Mouse (Mus musculus) bone marrow macrophage, adult 2 months (primary cell): ENCODE results near the gene Tent2.

Source experiments
- CTCF ChIP-seq: IDR thresholded peaks from 2 replicates; pipeline ENCODE4 v1.5.1; 2012; ENCODE audit warnings: low read depth, mild to moderate bottlenecking, low read length, moderate library complexity
- POLR2A ChIP-seq: IDR thresholded peaks from 2 replicates; pipeline ENCODE4 v1.6.1; 2012; ENCODE audit warnings: mild to moderate bottlenecking, low read depth, low read length, borderline replicate concordance

DNA sequence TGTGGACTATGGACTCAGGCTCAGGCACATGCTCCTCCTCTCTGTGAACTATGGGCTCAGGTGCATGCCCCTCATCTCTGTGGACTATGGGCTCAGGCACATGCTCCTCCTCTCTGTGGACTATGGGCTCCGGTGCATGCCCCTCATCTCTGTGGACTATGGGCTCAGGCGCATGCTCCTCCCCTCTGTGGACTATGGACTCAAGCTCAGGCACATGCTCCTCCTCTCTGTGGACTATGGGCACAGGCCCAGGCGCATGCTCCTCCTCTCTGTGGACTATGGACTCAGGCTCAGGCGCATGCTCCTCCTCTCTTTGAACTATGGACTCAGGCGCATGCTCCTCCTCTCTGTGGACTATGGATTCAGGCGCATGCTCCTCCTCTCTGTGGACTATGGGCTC lies 95.5 kb downstream of the Tent2 start:
- TF ChIP-seq CTCF (no peak), POLR2A (no peak)
